Mouse (Mus musculus) kidney, embryonic 16.5 days (tissue): ENCODE data around the gene Ptprt. TPM values are rescaled to one million over a fixed set of nuclear protein-coding genes. Genes with fewer than 3 reads are reported as not detected.

ENCODE experiments used
- ATAC-seq: fragments of 200-750 bp; cut with Nextera tagmentation; 2 replicates; pipeline ENCODE4 v1.8.0; 2017; ENCODE audit warnings: moderate TSS enrichment; ENCODE audit not compliant: low FRiP score, low TSS enrichment
- H3K27ac ChIP-seq: fragments of 300-500 bp; sonication (generic); 2 replicates; pipeline ENCODE4 v1.5.1; 2014; ENCODE audit warnings: low read length
- H3K27me3 ChIP-seq: fragments of 300-500 bp; sonication (generic); 2 replicates; pipeline ENCODE4 v1.6.1; 2014; ENCODE audit warnings: low read length, control low read depth, mixed read lengths; ENCODE audit not compliant: insufficient read depth
- H3K36me3 ChIP-seq: fragments of 300-500 bp; sonication (generic); 2 replicates; pipeline ENCODE4 v1.6.1; 2014; ENCODE audit warnings: low read length, control low read depth, mixed read lengths; ENCODE audit not compliant: insufficient read depth
- H3K4me1 ChIP-seq: fragments of 300-500 bp; sonication (generic); 2 replicates; pipeline ENCODE4 v1.6.1; 2014; ENCODE audit warnings: low read length, control low read depth, mixed read lengths; ENCODE audit not compliant: insufficient read depth
- H3K4me2 ChIP-seq: fragments of 300-500 bp; sonication (generic); replicated peaks from 2 replicates; pipeline ENCODE4 v1.6.1; 2014; ENCODE audit warnings: low read depth, low read length
- H3K4me3 ChIP-seq: fragments of 300-500 bp; sonication (generic); 2 replicates; pipeline ENCODE4 v1.5.1; 2014; ENCODE audit warnings: mild to moderate bottlenecking, low read length
- H3K9ac ChIP-seq: fragments of 300-500 bp; sonication (generic); replicated peaks from 2 replicates; pipeline ENCODE4 v1.6.1; 2014; ENCODE audit warnings: low read length
- H3K9me3 ChIP-seq: fragments of 300-500 bp; sonication (generic); 2 replicates; pipeline ENCODE4 v1.6.1; 2016; ENCODE audit warnings: low read length, control low read depth
- WGBS: fragments of 180-500 bp; shearing (Covaris S2); extraction: QIAGEN DNeasy Blood & Tissue Kit; methylation state at CpG from one replicate; pipeline ENCODE4 v1.1.7; 2014; 5-methylcytosine and 5-hydroxymethylcytosine counted together
- polyA plus RNA-seq: library from polyadenylated mRNA; unstranded; fragments of >200 nt; fragmentation: Nextera tagmentation; extraction: Ambion mirVana; gene quantifications from 2 replicates; pipeline ENCODE4 v1.2.1, GENCODE M21; 2015

Gene Ptprt
- polyA plus RNA-seq, 1 experiment from 2014 or later = 3.2 TPM

DNA sequence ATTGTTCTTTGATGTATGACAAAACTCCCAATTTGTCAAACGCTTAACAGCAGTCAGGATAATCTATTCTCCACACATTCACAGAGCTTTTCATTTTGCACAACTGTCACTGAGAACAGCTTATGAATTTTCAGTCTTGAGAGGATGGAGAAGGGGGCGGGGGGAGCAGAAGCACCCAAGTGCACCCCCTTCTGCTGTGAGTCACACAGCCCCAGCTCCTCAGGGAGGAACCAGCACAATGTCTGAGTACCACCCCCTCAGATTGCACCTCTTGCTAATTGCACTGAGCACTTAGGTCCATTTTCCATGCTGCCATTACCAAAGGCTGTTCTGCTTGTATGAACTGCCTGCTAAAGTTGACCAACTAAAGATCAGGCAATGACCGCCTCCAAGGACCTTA, 578.6 kb downstream of the Ptprt start:
- Histone ChIP-seq H3K9ac (no peak overlapping the region), H3K36me3 (no peaks in the 10 kb centered on the region), H3K27me3 (no peaks in the 10 kb centered on the region), H3K27ac (no peak overlapping the region), H3K4me3 (no peak overlapping the region), H3K9me3 (no peaks in the 10 kb centered on the region), H3K4me1 (no peaks in the 10 kb centered on the region), H3K4me2 (no peak overlapping the region)
- ATAC-seq = no peak
- 77% methylated on average over 3 of the region's 3 CpGs for WGBS

DNA sequence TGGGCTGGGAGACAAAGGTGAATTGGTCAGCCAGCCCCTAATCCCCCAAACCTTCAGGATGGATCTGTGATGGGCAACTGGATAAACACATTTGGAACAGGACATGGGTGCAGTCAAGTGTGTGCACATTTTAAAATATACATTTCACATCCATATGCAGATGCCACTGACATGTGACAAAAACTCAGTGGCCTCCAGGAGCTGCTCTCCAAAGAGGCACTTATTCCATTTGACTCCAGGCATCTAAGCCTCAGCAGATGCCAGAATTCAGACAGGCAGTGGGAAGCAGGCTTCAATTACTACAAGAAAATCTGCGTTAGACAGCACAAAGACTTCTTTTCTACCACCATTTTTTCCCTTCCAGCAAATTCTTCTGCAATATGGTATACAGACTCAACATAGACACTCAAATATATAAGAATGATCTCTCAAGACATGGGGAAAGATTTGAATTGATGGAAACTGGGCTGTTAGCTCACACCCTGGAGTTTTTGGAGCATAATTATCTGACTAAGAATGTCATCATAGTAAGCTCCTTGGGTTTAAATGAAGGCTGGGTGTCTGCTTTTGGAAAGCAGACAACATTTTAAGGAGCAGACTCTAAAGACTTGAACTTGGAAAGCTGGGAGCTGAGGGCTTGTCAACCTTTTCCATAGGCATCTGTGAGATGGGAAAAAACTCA, 580.1 kb downstream of the Ptprt start:
- Histone ChIP-seq H3K4me3 (no peak overlapping the region), H3K9me3 (no peaks in the 10 kb centered on the region)
- no peak for ATAC-seq

DNA sequence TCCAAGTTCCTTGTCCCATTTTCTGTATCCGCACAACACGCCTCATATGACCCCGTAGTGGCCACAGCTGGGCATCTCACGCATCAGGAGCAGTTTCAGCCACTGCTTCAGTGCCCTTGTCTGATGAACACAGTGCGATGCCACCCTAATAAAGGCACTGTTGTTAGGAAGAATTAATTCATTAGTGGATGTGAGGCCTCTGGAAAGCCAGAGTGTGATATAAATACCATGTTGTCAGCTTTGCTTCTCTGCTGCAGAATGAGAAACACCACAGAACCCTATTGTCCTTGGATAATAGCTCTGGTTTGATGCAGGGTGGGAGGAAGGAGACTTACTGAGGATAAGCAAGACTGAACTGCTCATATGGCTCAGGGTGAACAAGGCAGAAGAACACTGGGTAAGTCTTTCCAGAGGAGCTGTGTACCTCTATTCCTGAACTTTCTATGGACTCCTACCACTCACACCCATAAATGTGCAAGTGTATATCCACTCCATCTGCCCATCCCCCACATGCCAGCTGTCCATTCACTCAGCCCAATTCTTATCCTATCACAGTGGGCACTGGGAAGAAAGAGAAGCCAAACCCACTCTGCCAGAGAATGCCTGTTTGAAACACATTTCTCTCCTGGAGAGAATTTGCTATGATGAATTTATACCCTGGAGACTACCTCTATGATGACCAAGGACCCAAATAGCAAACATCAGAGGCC, 582.2 kb downstream of the Ptprt start:
- Histone ChIP-seq H3K27ac (no peak overlapping the region), H3K4me1 (no peaks in the 10 kb centered on the region), H3K4me3 (no peak overlapping the region), H3K9me3 (no peaks in the 10 kb centered on the region), H3K27me3 (no peaks in the 10 kb centered on the region), H3K4me2 (no peak overlapping the region), H3K9ac (no peak overlapping the region), H3K36me3 (no peaks in the 10 kb centered on the region)
- no peak for ATAC-seq
- 94% methylated on average over 5 of the region's 5 CpGs for WGBS

More for the DNA sequence above, 580.1 kb downstream of the Ptprt start:
- 71% methylated on average over 1 of the region's 1 CpGs for whole genome bisulfite sequencing
- no peak overlapping the region for H3K9ac ChIP-seq
- H3K36me3 ChIP-seq = no peaks in the 10 kb centered on the region
- no peak overlapping the region for H3K4me2 ChIP-seq
- H3K4me1 ChIP-seq = no peaks in the 10 kb centered on the region
- no peaks in the 10 kb centered on the region for H3K27me3 ChIP-seq
- no peak overlapping the region for H3K27ac ChIP-seq

- Histone ChIP-seq H3K9ac (no peak overlapping the region), H3K27ac (no peak overlapping the region), H3K4me3 (no peak overlapping the region), H3K4me2 (no peak overlapping the region), H3K9me3 (peaks cover 6% of the 10 kb centered on the region), H3K27me3 (no peaks in the 10 kb centered on the region), H3K36me3 (no peaks in the 10 kb centered on the region), H3K4me1 (peaks cover 12% of the 10 kb centered on the region; the same call in 1 of the 2 replicates)
- WGBS = 81% methylated on average over 3 of the region's 3 CpGs
- ATAC-seq = no peak
These were observed 608.1 kb downstream of the Ptprt start for GRCm38 (mm10) chr2:162052816-162053215.

- 55% methylated on average over 4 of the region's 4 CpGs for WGBS
These were observed 610.7 kb downstream of the Ptprt start for GRCm38 (mm10) chr2:162050198-162050597.

GRCm38 (mm10) chr2:162035615-162036014, 625.3 kb downstream of the Ptprt start:
- no peak for ATAC-seq

More at GRCm38 (mm10) chr2:162050198-162050597, 610.7 kb downstream of the Ptprt start:
- no peak overlapping the region for H3K4me3 ChIP-seq
- 0 out of 2 replicates have a peak overlapping the region, but pooled peaks have one; percentile 29 for H3K27ac ChIP-seq
- peak; percentile 81 for ATAC-seq
- H3K9me3 ChIP-seq = peaks cover 6% of the 10 kb centered on the region
- peaks cover 12% of the 10 kb centered on the region; the same call in 1 of the 2 replicates for H3K4me1 ChIP-seq
- no peak overlapping the region for H3K9ac ChIP-seq
- no peaks in the 10 kb centered on the region for H3K27me3 ChIP-seq
- H3K36me3 ChIP-seq = no peaks in the 10 kb centered on the region
- H3K4me2 ChIP-seq = no peak overlapping the region

DNA sequence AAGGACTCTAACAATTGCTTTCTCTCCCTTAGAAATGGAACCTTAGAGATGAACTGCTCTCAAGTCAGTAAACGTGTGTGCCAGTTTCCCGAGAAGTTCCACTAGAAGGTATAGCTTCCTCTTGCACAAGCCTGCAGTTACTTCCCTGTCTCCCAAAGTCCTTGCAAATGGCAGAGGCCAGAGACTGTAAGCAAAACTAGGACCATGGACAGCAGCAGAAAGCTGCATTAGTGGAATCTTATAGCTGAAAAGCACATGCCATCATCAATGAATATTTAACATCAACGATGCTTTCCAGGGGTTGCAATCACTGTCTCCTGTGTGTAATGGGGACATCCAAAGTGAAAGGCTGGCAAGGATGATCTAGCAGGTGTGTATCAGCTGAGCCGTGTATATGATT, 629.3 kb downstream of the Ptprt start:
- H3K27ac ChIP-seq = no peak overlapping the region
- no peak for ATAC-seq
- H3K4me3 ChIP-seq = no peak overlapping the region
- H3K4me1 ChIP-seq = no peaks in the 10 kb centered on the region
- H3K4me2 ChIP-seq = no peak overlapping the region
- H3K27me3 ChIP-seq = no peaks in the 10 kb centered on the region
- no peak overlapping the region for H3K9ac ChIP-seq
- WGBS = 76% methylated on average over 4 of the region's 4 CpGs
- H3K9me3 ChIP-seq = no peaks in the 10 kb centered on the region
- no peaks in the 10 kb centered on the region for H3K36me3 ChIP-seq

More at GRCm38 (mm10) chr2:162035615-162036014, 625.3 kb downstream of the Ptprt start:
- Histone ChIP-seq H3K4me1 (no peaks in the 10 kb centered on the region), H3K27ac (no peak overlapping the region), H3K9me3 (no peaks in the 10 kb centered on the region), H3K27me3 (no peaks in the 10 kb centered on the region), H3K9ac (no peak overlapping the region), H3K4me3 (no peak overlapping the region), H3K36me3 (no peaks in the 10 kb centered on the region), H3K4me2 (no peak overlapping the region)
- WGBS = 49% methylated on average over 4 of the region's 4 CpGs

- H3K9me3 ChIP-seq = no peaks in the 10 kb centered on the region
- no peaks in the 10 kb centered on the region for H3K4me1 ChIP-seq
- H3K4me2 ChIP-seq = no peak overlapping the region
- no peak overlapping the region for H3K27ac ChIP-seq
- ATAC-seq = no peak
- no peak overlapping the region for H3K4me3 ChIP-seq
- H3K36me3 ChIP-seq = no peaks in the 10 kb centered on the region
- no peaks in the 10 kb centered on the region for H3K27me3 ChIP-seq
- 66% methylated on average over 7 of the region's 7 CpGs for WGBS
- no peak overlapping the region for H3K9ac ChIP-seq
These were observed 659.9 kb downstream of the Ptprt start for GRCm38 (mm10) chr2:162001016-162001415.

DNA sequence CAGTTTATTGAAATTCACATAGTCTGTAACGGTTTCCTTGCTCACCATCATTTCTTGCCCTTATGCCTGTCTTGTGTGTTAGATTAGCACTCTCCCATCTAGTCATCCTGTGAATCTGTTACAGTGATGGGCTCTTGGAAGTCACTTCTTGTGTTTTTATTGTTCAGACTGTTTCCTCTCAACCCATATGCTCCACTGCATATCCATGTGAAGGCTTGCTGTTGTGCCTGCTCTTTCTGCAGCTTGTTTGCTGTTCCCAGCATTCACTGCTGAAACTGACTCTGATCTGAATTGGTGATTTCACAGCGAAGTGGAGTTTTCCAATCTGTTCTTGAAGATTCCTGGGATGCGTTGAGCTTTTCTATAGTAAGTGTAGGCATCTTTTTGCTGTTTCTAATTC, 678.6 kb downstream of the Ptprt start:
- H3K27me3 ChIP-seq = no peaks in the 10 kb centered on the region
- WGBS = 77% methylated on average over 3 of the region's 3 CpGs
- H3K9ac ChIP-seq = no peak overlapping the region
- no peaks in the 10 kb centered on the region for H3K36me3 ChIP-seq
- H3K27ac ChIP-seq = no peak overlapping the region
- no peaks in the 10 kb centered on the region for H3K4me1 ChIP-seq
- H3K9me3 ChIP-seq = no peaks in the 10 kb centered on the region
- no peak for ATAC-seq
- H3K4me2 ChIP-seq = no peak overlapping the region
- H3K4me3 ChIP-seq = no peak overlapping the region
